Mouse (Mus musculus): Measurements from ENCODE around the gene Rad1.
"Not testable (repeated sequence)": the region's sequence is repeated elsewhere in the genome, so short reads cannot be mapped to it uniquely, and the experiment has no call there.

Rad1 gene

DNA sequence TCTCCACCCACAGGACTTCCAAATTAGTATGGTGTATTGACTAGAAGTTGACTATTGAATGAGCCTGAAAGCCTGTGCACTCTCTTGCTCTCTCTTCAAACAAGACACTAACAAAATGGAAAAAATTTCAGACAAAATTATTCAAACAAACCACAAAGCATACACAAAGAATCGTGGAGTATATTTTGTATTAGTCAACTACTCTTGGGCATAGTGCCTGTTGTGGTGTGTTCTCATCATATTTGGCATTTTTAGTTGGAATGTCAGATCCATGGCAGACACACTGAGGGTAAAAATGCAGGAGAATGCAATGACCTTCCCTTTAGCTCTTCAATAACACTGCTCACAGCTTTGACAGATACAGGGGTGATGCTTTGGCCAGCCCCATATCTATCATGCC, 40.1 kb downstream of the Rad1 start:
- DNase-seq: no peak

DNA sequence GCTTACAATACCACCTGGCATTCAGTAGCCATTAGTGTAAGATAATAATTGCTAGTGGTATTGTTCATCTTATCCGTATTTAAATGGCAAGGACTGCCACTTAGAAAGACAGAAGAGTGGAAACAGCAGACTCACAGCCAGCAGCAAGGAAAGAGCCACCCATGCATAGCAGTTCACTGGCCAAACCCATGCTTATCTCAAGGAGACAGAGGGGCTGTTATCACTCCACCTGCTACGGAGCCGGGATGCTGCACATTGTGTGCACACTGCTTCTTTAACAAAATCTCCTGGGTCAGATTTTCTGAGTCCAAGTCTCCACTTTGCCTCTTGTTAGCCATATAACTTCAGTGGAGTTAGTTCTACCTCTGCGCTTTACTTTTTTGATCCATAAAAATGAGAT, 45.5 kb downstream of the Rad1 start:
- DNase-seq: no peak

DNA sequence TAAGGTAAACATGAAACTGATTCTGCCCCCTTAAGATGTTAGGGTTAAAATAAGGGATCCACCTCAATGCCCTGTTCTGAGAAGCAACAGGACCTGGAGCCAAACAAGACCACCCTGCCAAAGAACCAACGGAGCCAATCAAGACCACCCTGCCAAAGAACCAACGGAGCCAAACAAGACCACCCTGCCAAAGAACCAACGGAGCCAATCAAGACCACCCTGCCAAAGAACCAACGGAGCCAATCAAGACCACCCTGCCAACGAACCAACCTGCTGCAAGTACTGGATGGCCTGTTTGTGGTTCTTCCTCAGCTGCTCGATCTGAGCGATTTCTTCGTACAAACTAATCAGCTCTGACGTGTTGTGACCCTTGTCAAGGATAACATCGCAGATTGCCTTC, 47.5 kb downstream of the Rad1 start:
- DNase-seq: not testable (repeated sequence)

DNA sequence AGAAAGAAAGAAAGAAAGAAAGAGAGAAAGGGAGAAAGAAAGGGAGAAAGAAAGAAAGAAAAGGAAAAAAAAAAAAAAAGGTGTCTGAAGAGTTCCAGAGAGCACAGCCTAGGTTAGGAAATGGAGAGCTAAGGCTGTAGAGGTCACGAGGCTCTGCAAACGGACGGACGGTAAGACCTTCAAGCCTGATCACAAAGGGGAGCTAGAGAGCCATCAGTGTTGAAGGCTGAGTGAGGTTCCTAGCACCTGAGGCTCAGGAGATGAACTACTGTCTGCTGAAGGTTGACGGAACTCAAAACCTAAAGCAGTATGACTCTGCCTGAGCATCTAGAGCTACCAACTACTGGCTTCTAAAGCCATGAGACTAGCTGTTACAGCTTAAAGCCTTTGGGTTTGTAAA, 48.8 kb downstream of the Rad1 start:
- DNase-seq: no peak

DNA sequence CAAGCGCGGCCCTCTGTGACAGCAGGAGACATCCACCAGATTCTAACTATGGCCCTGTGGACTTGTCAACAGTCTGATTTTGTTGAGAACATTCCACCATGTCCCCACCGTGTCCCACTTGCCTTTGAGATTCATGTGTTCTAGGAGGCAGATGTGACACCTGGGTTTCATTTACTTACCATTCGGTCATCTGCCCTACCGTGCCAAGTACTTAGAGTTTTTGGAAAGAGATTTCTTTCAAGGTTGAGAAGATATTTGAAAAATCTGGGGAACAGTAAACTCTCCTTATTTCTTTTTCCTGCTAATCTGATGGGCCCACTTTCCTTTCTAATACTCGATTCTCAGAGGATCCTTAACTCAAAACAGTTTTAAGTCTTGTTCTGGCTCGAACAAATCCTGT, 50.2 kb downstream of the Rad1 start:
- no peak for DNase-seq

DNA sequence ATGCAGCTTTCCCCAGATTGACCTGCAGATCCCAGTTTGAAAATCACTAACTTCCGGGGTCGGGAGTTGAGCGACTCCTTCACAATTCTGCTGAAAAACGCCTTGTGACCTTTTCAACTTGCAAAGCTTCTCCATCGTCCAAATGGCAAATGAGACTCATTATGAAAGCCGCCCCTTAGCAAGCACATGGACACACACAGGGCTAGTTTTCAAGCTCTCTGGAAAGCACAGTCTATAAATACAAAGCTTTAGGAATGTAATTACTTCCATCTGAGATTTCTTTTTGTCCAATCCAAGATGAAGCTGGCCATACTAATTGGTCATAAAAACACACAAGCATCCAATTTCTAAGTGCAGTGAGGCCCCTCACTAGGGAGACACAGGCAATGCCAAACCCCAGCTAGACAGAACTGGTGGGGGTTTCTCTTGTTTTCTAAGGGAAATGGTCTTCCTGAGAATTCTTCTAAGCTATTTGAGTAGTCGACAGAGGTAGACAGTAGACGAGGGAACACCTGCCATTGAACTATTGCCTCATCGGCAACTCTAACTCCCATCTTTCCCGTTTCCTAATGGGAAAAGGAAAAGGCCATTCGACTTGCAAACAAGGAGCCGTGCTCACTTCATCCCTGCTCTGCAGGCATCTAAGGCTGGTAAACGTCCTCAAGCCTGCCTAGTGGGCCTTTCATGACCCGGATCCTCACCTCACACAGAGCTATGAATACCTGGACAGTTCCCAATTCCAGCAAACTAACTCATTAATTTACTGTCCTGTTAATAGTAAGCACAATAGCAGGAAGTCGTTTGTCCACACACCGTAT, 54.7 kb downstream of the Rad1 start:
- DNase-seq: no peak

All from lung, adult 18-20 months (tissue).